Mouse (Mus musculus) neural tube, embryonic 12.5 days (tissue): Measurements from ENCODE around the gene Padi6. TPM values are rescaled to one million over a fixed set of nuclear protein-coding genes. Genes with fewer than 3 reads are reported as not detected.

Experiments used
- ATAC-seq: fragments of 200-750 bp; cut with Nextera tagmentation; 2 replicates; pipeline ENCODE4 v1.8.0; 2017; ENCODE audit warnings: low read depth, mild to moderate bottlenecking, moderate TSS enrichment, moderate library complexity; ENCODE audit not compliant: low FRiP score
- H3K27ac ChIP-seq: fragments of 300-500 bp; sonication (generic); 2 replicates; pipeline ENCODE4 v1.5.1; 2016
- H3K27me3 ChIP-seq: fragments of 300-500 bp; sonication (generic); replicated peaks from 2 replicates; pipeline ENCODE4 v1.6.1; 2016; ENCODE audit warnings: mild to moderate bottlenecking
- H3K36me3 ChIP-seq: fragments of 300-500 bp; sonication (generic); 2 replicates; pipeline ENCODE4 v1.6.1; 2016; ENCODE audit warnings: mild to moderate bottlenecking
- H3K4me1 ChIP-seq: fragments of 300-500 bp; sonication (generic); 2 replicates; pipeline ENCODE4 v1.6.1; 2016
- H3K4me2 ChIP-seq: fragments of 300-500 bp; sonication (generic); replicated peaks from 2 replicates; pipeline ENCODE4 v1.6.1; 2016; ENCODE audit warnings: mild to moderate bottlenecking
- H3K4me3 ChIP-seq: fragments of 300-500 bp; sonication (generic); 2 replicates; pipeline ENCODE4 v1.5.1; 2016
- H3K9ac ChIP-seq: fragments of 300-500 bp; sonication (generic); 2 replicates; pipeline ENCODE4 v1.6.1; 2016; ENCODE audit warnings: mild to moderate bottlenecking
- H3K9me3 ChIP-seq: fragments of 300-500 bp; sonication (generic); 2 replicates; pipeline ENCODE4 v1.6.1; 2016; ENCODE audit warnings: mild to moderate bottlenecking
- WGBS: fragments of 180-500 bp; shearing (Covaris S2); methylation state at CpG from one replicate; pipeline ENCODE4 v1.1.7; 2016; 5-methylcytosine and 5-hydroxymethylcytosine counted together
- polyA plus RNA-seq: library from polyadenylated mRNA; unstranded; fragments of >200 nt; fragmentation: Nextera tagmentation; extraction: Ambion mirVana; gene quantifications from 2 replicates; pipeline ENCODE4 v1.2.1, GENCODE M21; 2016

The Padi6 gene
- not detected in 2 replicates for polyA plus RNA-seq

DNA sequence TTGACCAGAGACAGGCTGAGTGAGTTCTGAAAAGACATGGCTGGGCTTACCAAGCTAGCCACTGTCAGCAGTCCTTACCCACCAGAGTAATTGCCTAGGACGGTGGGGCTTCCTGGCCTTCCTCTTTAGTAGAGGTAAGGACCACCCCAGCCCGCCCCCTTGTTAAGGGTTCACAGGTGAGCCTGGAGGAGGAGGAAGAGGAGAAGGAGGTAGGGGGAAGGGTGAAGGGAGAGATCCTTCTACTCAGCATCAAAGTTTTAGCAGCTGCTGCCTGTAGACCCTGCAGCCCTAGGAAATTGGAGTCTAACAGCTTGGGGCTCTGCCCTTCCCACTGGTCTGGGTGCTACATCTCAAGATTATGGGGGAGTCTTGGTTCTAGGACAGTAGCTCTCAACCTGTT, at the start of gene Padi6:
TSS of gene Padi6 (minus strand) at position 101 of the 400 bp plus-strand sequence.
- no peak within 1 kb of the TSS for H3K4me2 ChIP-seq
- H3K4me1 ChIP-seq: peaks cover 8% of the 10 kb centered on the region; the same call in 1 of the 2 replicates
- no peaks in the 10 kb centered on the region for H3K36me3 ChIP-seq
- no peak within 1 kb of the TSS for H3K9ac ChIP-seq
- no peak within 1 kb of the TSS for H3K27ac ChIP-seq
- no peaks in the 10 kb centered on the region for H3K27me3 ChIP-seq
- no peak for ATAC-seq
- WGBS: 80% methylated on average over 2 of the region's 2 CpGs
- H3K9me3 ChIP-seq: no peaks in the 10 kb centered on the region
- no peak within 1 kb of the TSS for H3K4me3 ChIP-seq

DNA sequence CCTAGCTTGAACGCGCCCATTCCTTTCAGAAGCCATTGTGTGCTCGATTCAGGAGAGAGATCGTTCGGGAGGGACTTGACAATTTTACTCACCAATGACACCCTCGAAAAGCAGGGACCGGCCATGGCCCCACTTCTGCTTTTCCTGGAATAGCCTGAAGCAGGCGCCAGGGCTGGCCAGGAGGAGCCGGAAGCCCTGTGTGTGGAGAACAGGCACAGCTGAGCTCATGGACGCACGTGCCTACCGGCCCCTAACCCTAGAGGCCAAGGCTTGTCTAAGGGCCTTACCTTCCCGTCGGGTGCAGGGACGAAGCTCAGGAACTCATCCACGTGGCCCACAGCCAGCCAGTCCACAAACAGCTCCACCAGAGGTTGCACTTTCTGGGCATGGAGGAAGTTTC, 48.6 kb upstream of the Padi6 start:
- H3K4me3 ChIP-seq: no peak overlapping the region
- H3K27ac ChIP-seq: no peak overlapping the region
- no peak overlapping the region for H3K4me2 ChIP-seq
- no peaks in the 10 kb centered on the region for H3K36me3 ChIP-seq
- peaks cover 5% of the 10 kb centered on the region; the same call in 1 of the 2 replicates for H3K9me3 ChIP-seq
- WGBS: 82% methylated on average over 16 of the region's 16 CpGs
- H3K27me3 ChIP-seq: no peaks in the 10 kb centered on the region
- ATAC-seq: no peak
- H3K9ac ChIP-seq: no peak overlapping the region
- no peaks in the 10 kb centered on the region for H3K4me1 ChIP-seq

DNA sequence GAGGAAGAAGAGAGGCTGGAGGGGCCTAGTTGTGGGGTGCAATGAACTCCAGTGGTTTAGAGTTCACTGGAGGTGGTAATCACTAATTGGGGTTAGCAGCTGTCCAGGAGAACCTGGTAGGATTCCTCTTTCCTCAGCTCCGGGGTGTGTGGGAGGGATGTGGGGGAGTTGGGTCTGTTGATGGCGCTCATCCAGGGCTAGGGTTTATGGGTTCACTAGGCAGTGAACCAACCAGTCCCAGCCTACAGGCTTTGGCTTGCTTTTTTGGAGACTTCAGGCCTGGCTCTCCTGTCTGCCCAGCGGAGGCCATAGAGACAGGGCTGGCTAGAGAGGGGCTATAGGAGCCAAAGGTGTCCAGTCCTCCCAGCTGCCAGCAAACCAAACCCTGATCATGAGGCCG, 47.5 kb upstream of the Padi6 start:
- Histone ChIP-seq H3K4me1 (no peaks in the 10 kb centered on the region), H3K36me3 (no peaks in the 10 kb centered on the region), H3K4me3 (no peak overlapping the region), H3K9ac (no peak overlapping the region), H3K27me3 (no peaks in the 10 kb centered on the region), H3K9me3 (peaks cover 5% of the 10 kb centered on the region; the same call in 1 of the 2 replicates), H3K27ac (no peak overlapping the region), H3K4me2 (no peak overlapping the region)
- no peak for ATAC-seq
- WGBS: 87% methylated on average over 4 of the region's 4 CpGs

DNA sequence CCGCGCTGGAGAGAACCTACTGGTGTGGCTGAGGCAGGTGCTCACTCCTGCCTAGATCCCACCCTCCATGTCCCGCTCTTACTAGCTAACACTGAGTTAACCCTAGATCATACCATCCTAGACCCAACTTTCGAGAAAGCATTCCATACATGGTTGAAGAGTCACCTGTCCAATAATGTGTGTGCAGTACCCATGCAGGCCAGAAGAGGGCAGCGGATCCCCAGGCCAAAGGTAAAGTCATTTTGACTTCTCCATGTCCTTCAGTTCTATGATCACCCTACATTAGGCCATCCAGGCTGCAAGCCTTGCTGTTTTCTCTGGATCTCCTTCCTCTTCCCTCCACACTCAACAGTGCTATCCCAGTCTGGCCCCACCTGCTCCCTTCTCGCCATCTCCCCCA, 46.5 kb upstream of the Padi6 start:
- no peaks in the 10 kb centered on the region for H3K4me1 ChIP-seq
- H3K36me3 ChIP-seq: no peaks in the 10 kb centered on the region
- no peak overlapping the region for H3K4me2 ChIP-seq
- 47% methylated on average over 6 of the region's 6 CpGs for WGBS
- H3K9me3 ChIP-seq: peaks cover 9% of the 10 kb centered on the region; the same call in 1 of the 2 replicates
- no peaks in the 10 kb centered on the region for H3K27me3 ChIP-seq
- no peak overlapping the region for H3K27ac ChIP-seq
- no peak for ATAC-seq
- H3K4me3 ChIP-seq: no peak overlapping the region
- no peak overlapping the region for H3K9ac ChIP-seq

DNA sequence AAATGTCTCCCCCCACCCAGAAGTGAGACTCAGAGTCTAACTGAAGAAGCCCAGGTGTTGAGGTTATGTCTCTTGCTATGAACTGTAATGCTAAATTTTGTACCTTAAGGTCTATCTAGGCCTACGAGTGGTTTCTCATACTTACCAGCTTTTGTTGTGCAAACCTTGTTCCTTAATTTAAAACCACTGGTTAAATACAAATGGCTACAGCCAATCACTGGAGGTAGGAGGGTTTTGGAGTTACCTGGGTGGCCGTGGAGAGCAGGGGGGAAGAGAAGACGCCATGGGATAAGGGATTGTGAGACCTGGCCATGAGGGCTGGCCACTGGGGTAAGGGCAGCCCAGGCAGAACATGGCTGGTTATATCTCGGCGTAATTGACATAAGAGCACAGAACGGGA, 45.8 kb upstream of the Padi6 start:
- WGBS: 87% methylated on average over 6 of the region's 6 CpGs

DNA sequence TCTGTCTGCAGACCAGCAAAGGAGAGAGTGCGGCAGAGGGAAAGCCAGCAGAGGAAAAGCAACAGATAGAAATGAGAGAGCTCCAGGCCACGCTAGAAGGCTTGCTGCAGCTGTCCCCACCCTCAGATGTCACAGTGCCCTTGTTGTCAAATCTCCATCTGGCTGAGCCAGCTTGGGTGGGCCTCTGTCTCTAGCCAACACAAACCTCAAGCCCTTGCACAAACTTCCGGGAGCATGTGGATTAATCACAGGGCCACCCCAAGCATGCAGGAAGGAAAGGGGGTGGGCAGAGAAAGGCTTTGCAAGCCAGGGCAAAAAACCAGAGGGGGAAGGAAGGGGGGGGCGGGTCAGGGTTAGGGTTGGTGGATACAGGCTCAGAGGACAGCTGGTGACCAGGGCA, 45.0 kb upstream of the Padi6 start:
- no peak for ATAC-seq
- Histone ChIP-seq H3K4me3 (no peak overlapping the region), H3K27ac (no peak overlapping the region), H3K27me3 (no peaks in the 10 kb centered on the region), H3K9ac (no peak overlapping the region), H3K4me2 (no peak overlapping the region), H3K4me1 (no peaks in the 10 kb centered on the region), H3K36me3 (no peaks in the 10 kb centered on the region), H3K9me3 (peaks cover 9% of the 10 kb centered on the region; the same call in 1 of the 2 replicates)
- WGBS: 78% methylated on average over 3 of the region's 4 CpGs

More for the DNA sequence above, 45.8 kb upstream of the Padi6 start:
- Histone ChIP-seq H3K36me3 (no peaks in the 10 kb centered on the region), H3K4me3 (no peak overlapping the region), H3K27me3 (no peaks in the 10 kb centered on the region), H3K4me1 (no peaks in the 10 kb centered on the region), H3K9me3 (peaks cover 9% of the 10 kb centered on the region; the same call in 1 of the 2 replicates), H3K9ac (no peak overlapping the region), H3K27ac (no peak overlapping the region), H3K4me2 (no peak overlapping the region)
- ATAC-seq: no peak

DNA sequence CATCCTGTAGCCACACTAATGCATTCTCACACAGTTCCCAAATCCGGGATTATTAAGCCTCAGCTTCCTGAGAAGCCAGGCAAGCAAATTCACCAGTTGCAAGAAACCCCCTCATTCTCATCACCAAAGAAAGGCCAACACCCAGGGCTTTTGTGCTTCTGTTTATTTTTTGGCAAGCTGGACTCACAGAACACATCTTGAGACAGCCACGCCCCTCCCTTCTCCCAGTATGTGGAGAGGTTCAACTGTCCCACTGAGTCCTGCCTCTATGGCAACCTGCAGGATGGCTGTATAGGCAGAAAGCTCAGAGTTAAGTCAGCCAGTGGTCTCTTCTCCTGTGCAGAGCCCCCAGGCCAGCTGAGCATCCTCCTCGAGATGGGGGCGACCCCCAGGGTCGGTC, 42.8 kb upstream of the Padi6 start:
- ATAC-seq: no peak
- H3K36me3 ChIP-seq: no peaks in the 10 kb centered on the region
- H3K9me3 ChIP-seq: peaks cover 9% of the 10 kb centered on the region; the same call in 1 of the 2 replicates
- H3K27ac ChIP-seq: no peak overlapping the region
- H3K4me1 ChIP-seq: no peaks in the 10 kb centered on the region
- H3K4me3 ChIP-seq: no peak overlapping the region
- H3K27me3 ChIP-seq: no peaks in the 10 kb centered on the region
- H3K9ac ChIP-seq: no peak overlapping the region
- no peak overlapping the region for H3K4me2 ChIP-seq
- WGBS: 83% methylated on average over 5 of the region's 5 CpGs

DNA sequence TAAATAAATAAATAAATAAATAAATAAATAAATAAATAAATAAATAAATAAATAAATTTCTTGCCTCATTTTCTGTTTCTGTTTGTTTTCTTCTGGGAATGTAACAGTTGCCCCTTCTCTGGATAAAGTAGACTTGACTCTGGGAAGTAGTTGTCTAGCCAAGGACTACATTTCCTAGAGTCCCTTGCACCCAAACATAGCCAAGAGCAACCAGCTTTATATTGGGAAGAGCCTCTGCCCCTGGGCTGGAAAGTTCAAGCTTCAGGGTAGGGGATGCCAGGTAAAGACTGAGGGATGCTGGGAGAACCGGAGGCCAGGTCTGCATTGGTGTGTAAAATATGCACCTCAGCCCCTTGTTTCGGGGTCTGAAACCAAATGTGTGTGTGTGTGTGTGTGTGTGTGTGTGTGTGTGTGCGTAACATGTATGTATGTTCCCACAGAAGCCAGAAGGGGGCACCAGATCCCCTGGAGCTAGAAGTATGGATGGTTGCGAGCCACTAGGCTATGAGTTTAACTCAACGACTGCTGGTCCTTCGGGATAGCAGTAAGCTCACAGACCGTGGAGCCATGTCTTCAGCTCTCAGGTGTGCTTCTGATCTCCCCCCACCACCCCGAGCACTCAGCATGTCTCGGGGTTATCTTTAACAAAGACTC, 42.0 kb upstream of the Padi6 start:
- WGBS: 92% methylated on average over 9 of the region's 9 CpGs

DNA sequence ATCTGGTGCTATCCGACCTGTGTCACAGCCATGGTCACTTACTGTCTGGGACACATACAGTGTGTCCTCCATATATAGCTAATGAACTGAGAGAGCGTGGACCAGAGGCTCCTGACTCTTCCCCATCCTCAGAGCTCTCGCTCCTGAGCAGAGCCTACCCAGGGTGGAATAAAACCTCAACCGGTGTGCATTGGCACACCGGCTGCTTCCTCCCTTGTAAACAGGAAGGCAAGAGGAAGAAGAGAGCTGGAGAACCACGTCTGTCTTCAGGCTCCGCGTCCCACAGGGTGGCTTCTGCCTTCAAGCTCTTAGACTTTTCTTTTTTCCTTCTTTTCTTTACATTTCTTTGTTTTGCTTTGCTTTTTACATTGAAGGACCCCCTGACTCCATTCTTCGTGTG, 40.4 kb upstream of the Padi6 start:
- H3K4me2 ChIP-seq: no peak overlapping the region
- no peaks in the 10 kb centered on the region for H3K36me3 ChIP-seq
- H3K27me3 ChIP-seq: no peaks in the 10 kb centered on the region
- WGBS: 92% methylated on average over 9 of the region's 9 CpGs
- H3K27ac ChIP-seq: no peak overlapping the region
- no peak overlapping the region for H3K4me3 ChIP-seq
- H3K4me1 ChIP-seq: peaks cover 10% of the 10 kb centered on the region
- peaks cover 9% of the 10 kb centered on the region; the same call in 1 of the 2 replicates for H3K9me3 ChIP-seq
- no peak overlapping the region for H3K9ac ChIP-seq
- ATAC-seq: no peak

More for the DNA sequence above, 42.0 kb upstream of the Padi6 start:
- Histone ChIP-seq H3K27ac (no peak overlapping the region), H3K36me3 (no peaks in the 10 kb centered on the region), H3K9ac (no peak overlapping the region), H3K4me2 (no peak overlapping the region), H3K9me3 (peaks cover 9% of the 10 kb centered on the region; the same call in 1 of the 2 replicates), H3K4me1 (peaks cover 7% of the 10 kb centered on the region), H3K4me3 (no peak overlapping the region), H3K27me3 (no peaks in the 10 kb centered on the region)
- ATAC-seq: no peak

DNA sequence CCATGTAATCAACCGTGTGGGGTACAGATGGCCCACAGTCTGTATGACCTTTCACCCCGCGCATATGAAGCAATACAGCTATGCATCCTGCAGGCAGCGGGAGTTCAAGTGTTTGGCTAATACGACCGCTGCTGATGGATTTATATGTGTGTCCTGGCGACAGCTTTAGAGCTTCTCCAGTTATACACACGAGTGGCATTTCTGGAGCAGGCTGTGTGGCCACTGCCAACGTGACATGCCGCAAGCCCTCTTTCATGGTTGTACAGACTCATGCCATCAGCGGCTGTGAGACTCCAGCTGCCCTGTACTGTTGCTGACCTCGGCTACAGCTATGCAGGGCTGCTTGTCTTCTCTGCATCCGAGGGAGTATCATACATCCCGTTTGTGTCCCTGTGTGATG, 38.1 kb upstream of the Padi6 start:
- H3K9me3 ChIP-seq: 0 out of 2 replicates have a peak, but pooled peaks cover 4% of the 10 kb centered on the region
- no peak overlapping the region for H3K9ac ChIP-seq
- H3K27ac ChIP-seq: no peak overlapping the region
- H3K27me3 ChIP-seq: no peaks in the 10 kb centered on the region
- no peaks in the 10 kb centered on the region for H3K36me3 ChIP-seq
- H3K4me1 ChIP-seq: peaks cover 10% of the 10 kb centered on the region
- ATAC-seq: no peak
- H3K4me2 ChIP-seq: no peak overlapping the region
- no peak overlapping the region for H3K4me3 ChIP-seq
- WGBS: 68% methylated on average over 14 of the region's 14 CpGs

DNA sequence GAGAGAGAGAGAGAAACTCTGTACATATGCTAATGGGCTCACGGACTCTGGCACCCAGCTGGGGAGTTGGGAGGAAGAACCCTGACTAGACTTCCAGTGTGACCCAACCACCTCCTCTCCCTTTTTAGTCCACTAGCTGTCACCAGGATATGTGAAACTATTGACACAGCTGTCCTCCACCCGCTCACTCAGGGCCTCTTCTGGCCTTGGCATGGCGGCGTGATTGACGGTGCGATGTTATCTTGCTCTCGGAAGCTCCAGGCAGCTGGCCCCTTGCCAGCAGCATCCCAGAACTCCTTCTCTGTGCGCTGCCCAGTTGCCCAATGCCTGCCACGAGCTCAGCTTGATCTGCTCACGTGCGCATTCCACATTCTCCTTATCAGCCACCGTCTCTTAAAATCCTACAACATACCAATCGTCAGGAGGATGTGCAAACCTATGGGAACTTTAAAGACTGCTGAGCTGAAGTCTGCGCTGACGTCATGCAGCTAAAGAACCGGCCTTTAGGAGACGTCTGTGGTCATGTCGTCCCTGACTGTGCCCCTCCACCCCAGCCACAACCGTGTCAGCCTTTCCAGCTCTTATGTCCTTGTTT, 37.5 kb upstream of the Padi6 start:
- H3K36me3 ChIP-seq: no peaks in the 10 kb centered on the region
- 0 out of 2 replicates have a peak, but pooled peaks cover 4% of the 10 kb centered on the region for H3K9me3 ChIP-seq
- H3K27ac ChIP-seq: no peak overlapping the region
- no peak overlapping the region for H3K4me3 ChIP-seq
- H3K4me2 ChIP-seq: peak overlapping the region; percentile 23; the same call in 1 of the 2 replicates
- 42% methylated on average over 19 of the region's 19 CpGs for WGBS
- no peaks in the 10 kb centered on the region for H3K27me3 ChIP-seq
- peaks cover 10% of the 10 kb centered on the region for H3K4me1 ChIP-seq
- peak; percentile 58 for ATAC-seq
- no peak overlapping the region for H3K9ac ChIP-seq

DNA sequence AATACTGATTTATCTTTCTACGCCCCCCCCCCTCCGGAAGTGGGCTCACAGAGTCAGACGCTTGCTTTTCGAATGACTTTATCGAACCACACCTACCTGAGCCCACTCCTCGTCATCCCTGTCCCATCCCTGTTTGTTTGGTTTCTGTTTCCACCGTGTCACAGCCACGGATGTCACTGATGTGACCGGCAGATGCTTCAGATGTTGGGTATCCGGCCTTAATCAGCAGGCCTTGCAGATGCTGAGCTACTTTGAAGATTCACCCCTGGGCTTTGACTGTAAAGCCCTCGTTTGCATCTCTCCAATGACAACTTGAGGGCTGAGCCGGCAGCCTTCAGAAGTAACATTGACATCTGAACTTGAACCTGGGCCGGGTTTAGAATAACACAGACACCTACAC, 34.2 kb upstream of the Padi6 start:
- no peak for ATAC-seq
- WGBS: 73% methylated on average over 13 of the region's 13 CpGs

More for the DNA sequence above, 34.2 kb upstream of the Padi6 start:
- no peaks in the 10 kb centered on the region for H3K9me3 ChIP-seq
- no peak overlapping the region for H3K4me3 ChIP-seq
- H3K27me3 ChIP-seq: no peaks in the 10 kb centered on the region
- no peak overlapping the region for H3K27ac ChIP-seq
- no peak overlapping the region for H3K9ac ChIP-seq
- no peaks in the 10 kb centered on the region for H3K36me3 ChIP-seq
- H3K4me2 ChIP-seq: no peak overlapping the region
- peaks cover 16% of the 10 kb centered on the region for H3K4me1 ChIP-seq
